Mouse (Mus musculus) lung, adult 10 weeks (tissue): ENCODE results near the gene Tm9sf2. TPM values are rescaled to one million over a fixed set of nuclear protein-coding genes. Genes with fewer than 3 reads are reported as not detected.

ENCODE experiments used
- polyA plus RNA-seq: library from polyadenylated mRNA; stranded (reverse); fragments of 350-450 nt; fragmentation: Illumina TruSeq; extraction: RNeasy Lipid Tissue Mini Kit (QIAGEN cat#74804); gene quantifications from one replicate; pipeline ENCODE4 v1.2.3, GENCODE M21; 2014; ENCODE audit warnings: low read depth, low replicate concordance; ENCODE audit not compliant: insufficient read depth

Tm9sf2 gene
- 87.6 TPM for polyA plus RNA-seq

GRCm38 (mm10) chr14:122106822-122107468, at the start of gene Tm9sf2:
Tm9sf2 (plus strand) TSS chr14:122107038.

DNA sequence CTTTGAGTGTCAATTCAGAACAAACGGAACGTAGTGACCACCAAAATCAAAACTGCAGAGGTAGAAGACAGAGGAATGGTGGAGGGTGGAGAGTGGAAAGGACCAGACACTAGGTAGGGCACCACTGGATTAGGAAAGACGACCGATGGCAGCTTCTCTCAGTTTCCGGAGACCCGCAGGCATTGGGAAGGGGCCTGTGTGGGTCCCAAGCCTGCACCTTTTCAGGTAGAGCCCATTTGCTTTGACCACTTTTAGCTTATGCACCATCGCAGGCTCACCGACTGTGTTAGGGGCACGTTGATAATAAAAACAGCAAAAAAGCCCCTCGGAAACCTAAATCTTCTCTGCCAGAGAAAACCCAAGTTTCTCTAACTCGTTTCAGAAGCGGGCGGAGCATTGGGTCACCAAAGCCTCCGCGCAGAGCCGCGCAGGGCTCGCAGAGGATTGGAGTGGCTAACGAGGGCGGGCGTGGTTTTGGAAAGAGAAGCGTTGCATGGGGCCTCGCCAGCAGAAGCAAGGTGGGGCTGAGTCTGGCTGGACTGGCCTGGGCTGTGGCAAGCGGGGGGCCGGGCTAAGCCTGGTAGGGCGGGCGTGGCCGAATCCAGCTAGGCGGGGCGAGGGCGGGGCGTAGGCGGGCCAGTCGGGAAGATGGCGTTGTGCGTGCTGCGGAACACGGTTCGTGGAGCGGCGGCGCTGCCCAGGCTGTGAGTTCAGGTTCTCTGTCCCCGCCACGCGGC, 74.4 kb downstream of the Tm9sf2 start, which contains the start of gene Clybl:
Gene Clybl, plus strand, starts transcription at position 627 of the 737 bp plus-strand sequence.

Other genes starting within 250 kb of the Tm9sf2 start
- gene Ubac2, start 228.4 kb upstream of the Tm9sf2 start, polyA plus RNA-seq: 23.3 TPM
- 6.3 TPM for gene Gpr18, start 191.3 kb upstream of the Tm9sf2 start, polyA plus RNA-seq
- gene Gpr183, start 141.8 kb upstream of the Tm9sf2 start, polyA plus RNA-seq: 4.1 TPM
- not detected for gene Timm8a2, start 72.4 kb upstream of the Tm9sf2 start, polyA plus RNA-seq
- gene Clybl, start 74.7 kb downstream of the Tm9sf2 start, polyA plus RNA-seq: 15.5 TPM